Mouse (Mus musculus) neutrophil, adult 59 days (primary cell): Measurements from ENCODE around the gene Arid4b. TPM values are rescaled to one million over a fixed set of nuclear protein-coding genes. Genes with fewer than 3 reads are reported as not detected.

Experiments used
- total RNA-seq, 2 experiments: library from RNA; stranded (reverse); gene quantifications; 1 replicate in 1 of 2; 2 replicates in 1 of 2; pipeline ENCODE4 v1.2.4; 2023

The Arid4b gene
- 10 to 100 TPM; 45.8 to 48.5 TPM for total RNA-seq

DNA sequence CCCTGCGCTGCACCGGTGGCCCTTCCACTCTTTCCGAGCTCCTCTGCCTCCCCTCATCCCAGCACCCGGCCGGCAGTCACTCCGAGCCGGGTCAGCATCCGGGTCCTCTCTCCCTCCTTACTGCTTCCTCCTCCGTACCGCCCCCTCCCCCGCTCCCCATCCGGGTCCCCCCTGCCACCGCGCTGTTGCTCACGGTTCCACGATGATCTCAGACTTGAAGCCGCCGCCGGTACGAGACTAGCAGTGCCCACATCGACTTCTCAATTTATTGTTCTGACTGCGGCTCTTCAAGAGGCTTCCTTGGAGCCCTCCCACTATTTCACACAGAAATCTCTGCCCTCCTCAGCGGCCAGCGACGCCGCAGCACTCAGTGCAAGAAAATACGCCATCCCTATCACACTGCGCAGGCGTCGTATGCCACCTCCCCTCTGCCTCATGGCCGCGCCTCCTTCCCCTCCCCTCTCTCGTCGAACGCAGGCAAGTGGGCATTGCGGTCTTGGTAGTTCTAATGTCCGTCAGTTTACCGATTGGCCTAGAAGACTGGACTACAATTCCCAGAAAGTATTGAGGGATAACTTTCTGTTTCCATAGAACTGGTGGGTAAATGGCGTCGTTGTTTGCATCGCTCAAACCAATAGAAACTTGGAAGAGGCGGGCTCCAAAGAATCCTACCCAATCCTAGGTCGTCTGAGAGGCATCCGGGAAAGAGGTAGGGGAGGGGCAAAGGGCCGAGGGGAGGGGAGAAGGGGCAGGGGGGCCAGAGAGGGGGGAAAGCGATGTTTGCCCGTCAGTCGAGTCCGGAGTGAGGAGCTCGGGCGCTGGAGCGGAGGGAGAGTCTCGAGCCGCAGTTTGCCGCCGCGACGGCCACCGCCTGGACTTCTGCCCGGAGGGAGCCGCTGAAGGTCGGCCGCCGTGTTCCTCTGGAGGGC is at the start of gene Arid4b, which contains the start of gene Ggps1:
Arid4b (plus strand) TSS at position 220 of the 929 bp plus-strand sequence.
Ggps1 (minus strand) TSS at position 476 of the 929 bp plus-strand sequence.

GRCm38 (mm10) chr13:14039292-14039965 is 23.6 kb upstream of the Arid4b start, which contains the start of gene Tbce:
Gene Tbce (minus strand): TSS chr13:14039638.

Other genes starting within 250 kb of the Arid4b start
- gene B3galnt2, start 108.8 kb upstream of the Arid4b start, total RNA-seq, result 10 to 100 TPM; 12.7 to 13.9 TPM
- gene Tbce, start 23.6 kb upstream of the Arid4b start, total RNA-seq, result 10 to 100 TPM; 53.3 to 58.3 TPM
- 10 to 100 TPM; 15.7 to 16.0 TPM for gene Ggps1, start 256 bp downstream of the Arid4b start, total RNA-seq